Mouse (Mus musculus): Measurements from ENCODE around the gene Nek6. TPM values are rescaled to one million over a fixed set of nuclear protein-coding genes. Genes with fewer than 3 reads are reported as not detected.

Nek6 gene
- polyA plus RNA-seq, 1 experiment from 2014 or later = 29.9 TPM

DNA sequence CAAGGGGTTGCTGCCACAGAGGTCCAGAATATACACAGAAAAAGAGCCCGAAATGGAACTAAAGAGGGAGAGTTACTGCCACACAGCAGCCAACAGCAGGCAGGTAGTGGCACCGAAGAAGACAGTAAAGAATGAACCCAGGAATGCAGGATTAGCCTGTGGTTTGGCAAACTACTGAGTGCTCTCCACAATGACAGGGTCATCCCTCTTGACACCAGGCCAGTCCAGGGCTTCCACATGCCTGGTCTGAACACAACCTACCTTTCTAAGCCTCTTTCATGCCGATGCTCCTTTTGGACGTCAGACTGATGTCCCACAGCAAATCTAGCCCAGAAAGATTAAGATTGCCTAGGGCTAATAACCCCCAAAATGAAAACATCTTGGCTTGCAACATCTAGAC is 117.4 kb downstream of the Nek6 start:
- H3K4me1 ChIP-seq (replicated peaks) = peaks cover 4% of the 10 kb centered on the region; the same call in 1 of the 2 replicates
- no peak overlapping the region for H3K4me2 ChIP-seq
- no peaks in the 10 kb centered on the region for H3K9me3 ChIP-seq (replicated peaks)
- H3K27me3 ChIP-seq = no peaks in the 10 kb centered on the region
- 91% methylated on average over 4 of the region's 4 CpGs for WGBS (ENCODE audit: insufficient replicate concordance)
- H3K4me3 ChIP-seq (replicated peaks) = no peak overlapping the region
- ATAC-seq (ENCODE audit: low read depth) = no peak
- no peak for DNase-seq
- H3K27ac ChIP-seq = no peak overlapping the region
- H3K36me3 ChIP-seq = peaks cover 91% of the 10 kb centered on the region
- H3K9ac ChIP-seq = no peak overlapping the region

DNA sequence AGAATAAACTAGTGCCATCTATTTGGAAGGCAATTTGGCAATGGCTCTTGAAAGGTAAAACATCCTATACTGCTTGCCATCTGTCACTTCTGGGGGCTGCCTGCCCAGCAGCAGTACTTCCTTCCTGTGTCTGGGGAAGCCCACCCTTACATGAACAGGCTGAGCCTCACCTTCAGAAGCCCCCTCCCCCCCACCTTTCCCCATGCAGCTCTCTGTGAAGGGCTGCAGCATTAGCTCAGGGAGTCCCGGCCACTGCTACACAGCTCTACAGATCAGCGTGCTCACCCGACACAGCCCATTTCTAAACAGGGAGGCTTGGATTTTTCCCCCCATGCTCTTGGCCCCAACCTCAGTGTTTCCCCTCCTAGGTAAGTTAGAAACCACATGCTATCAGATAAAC is 118.0 kb downstream of the Nek6 start:
- ATAC-seq (ENCODE audit: low read depth) (no peak), DNase-seq (no peak)
- H3K27me3 ChIP-seq = no peaks in the 10 kb centered on the region
- peaks cover 93% of the 10 kb centered on the region for H3K36me3 ChIP-seq
- 0 out of 2 replicates have a peak, but pooled peaks cover 4% of the 10 kb centered on the region for H3K4me1 ChIP-seq (replicated peaks)
- H3K4me3 ChIP-seq (replicated peaks) = no peak overlapping the region
- 86% methylated on average over 3 of the region's 3 CpGs for WGBS (ENCODE audit: insufficient replicate concordance)
- no peaks in the 10 kb centered on the region for H3K9me3 ChIP-seq (replicated peaks)
- H3K4me2 ChIP-seq = no peak overlapping the region
- no peak overlapping the region for H3K9ac ChIP-seq
- H3K27ac ChIP-seq = no peak overlapping the region

DNA sequence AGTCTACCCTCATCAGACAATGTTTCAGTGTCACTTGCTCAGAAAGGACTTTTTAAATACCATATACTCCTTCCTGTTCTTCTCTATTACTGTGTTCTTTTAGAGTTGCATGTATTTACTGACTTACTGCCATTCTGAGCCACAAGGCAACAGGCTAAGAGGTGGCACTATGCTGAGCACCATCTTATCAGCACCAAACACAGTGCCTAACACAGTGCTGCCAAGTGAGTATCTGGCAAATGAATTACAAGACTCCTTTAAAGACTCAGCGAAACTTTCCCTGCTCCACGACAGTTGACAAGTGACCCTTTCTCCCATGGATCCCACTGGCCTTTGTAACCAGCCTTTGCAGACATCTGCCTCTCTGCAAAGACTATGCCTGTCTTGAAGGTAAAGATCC is 119.1 kb downstream of the Nek6 start:
- Histone ChIP-seq H3K4me1 (replicated peaks) (no peaks in the 10 kb centered on the region), H3K27me3 (no peaks in the 10 kb centered on the region), H3K4me2 (no peak overlapping the region), H3K36me3 (peaks cover 94% of the 10 kb centered on the region), H3K9ac (no peak overlapping the region), H3K27ac (no peak overlapping the region), H3K4me3 (replicated peaks) (no peak overlapping the region), H3K9me3 (replicated peaks) (no peaks in the 10 kb centered on the region)
- WGBS (ENCODE audit: insufficient replicate concordance) = 71% methylated on average over 2 of the region's 2 CpGs
- ATAC-seq (ENCODE audit: low read depth) (no peak), DNase-seq (no peak)

DNA sequence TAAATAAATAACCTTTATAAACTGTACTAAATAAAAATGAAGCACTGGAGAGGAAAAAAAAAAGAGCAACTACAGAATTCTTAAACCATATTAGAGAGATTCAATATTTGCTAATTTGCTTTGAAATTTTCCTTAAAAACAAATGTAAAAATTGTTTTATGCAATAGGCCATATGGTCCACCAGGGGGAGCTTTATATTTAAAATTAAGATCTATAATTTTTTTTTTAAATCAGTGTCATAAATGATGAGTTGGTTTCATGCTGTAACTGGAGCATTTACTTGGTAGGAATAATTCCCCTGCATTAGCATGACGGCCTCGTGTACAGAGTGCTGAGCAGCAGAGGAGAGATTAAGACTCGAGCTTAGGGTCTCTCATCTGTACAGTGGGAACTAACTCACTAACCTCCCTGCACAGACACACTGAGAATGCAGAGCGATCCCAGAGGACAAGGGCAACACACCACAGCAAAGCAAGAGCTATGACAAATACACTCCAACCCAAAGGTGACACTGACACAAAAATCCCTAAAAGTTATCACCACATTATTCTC is 126.3 kb downstream of the Nek6 start:
- no peak overlapping the region for H3K4me3 ChIP-seq (replicated peaks)
- no peak overlapping the region for H3K4me2 ChIP-seq
- 72% methylated on average over 4 of the region's 4 CpGs for WGBS (ENCODE audit: insufficient replicate concordance)
- no peaks in the 10 kb centered on the region for H3K27me3 ChIP-seq
- H3K9me3 ChIP-seq (replicated peaks) = no peaks in the 10 kb centered on the region
- peaks cover 11% of the 10 kb centered on the region for H3K4me1 ChIP-seq (replicated peaks)
- H3K9ac ChIP-seq = no peak overlapping the region
- peaks cover 84% of the 10 kb centered on the region for H3K36me3 ChIP-seq
- ATAC-seq (ENCODE audit: low read depth) = no peak
- H3K27ac ChIP-seq = no peak overlapping the region
- no peak for DNase-seq

DNA sequence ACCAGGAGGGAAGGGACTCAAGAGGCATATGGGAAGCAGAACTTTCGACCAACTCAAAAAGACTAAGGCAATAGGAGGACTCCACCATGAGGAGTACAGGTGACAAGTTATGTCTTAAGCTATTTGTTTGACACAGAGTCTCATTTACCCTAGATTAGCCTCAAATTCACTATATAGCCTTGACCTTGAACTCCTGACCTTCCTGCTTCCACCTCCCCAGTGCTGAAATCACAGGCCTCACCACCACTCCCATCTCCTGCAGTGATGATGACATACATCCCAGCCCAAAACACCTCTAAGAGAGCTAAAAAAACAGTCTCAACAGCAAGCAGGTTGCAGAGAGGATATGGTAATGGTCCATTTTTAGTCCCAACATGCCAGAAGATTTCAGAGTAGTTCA is 130.3 kb downstream of the Nek6 start:
- peaks cover 48% of the 10 kb centered on the region for H3K36me3 ChIP-seq
- WGBS (ENCODE audit: insufficient replicate concordance) = 81% methylated on average over 1 of the region's 1 CpGs
- no peak overlapping the region for H3K9ac ChIP-seq
- no peak for ATAC-seq (ENCODE audit: low read depth)
- H3K4me3 ChIP-seq (replicated peaks) = no peak overlapping the region
- H3K27ac ChIP-seq = no peak overlapping the region
- H3K4me2 ChIP-seq = no peak overlapping the region
- H3K4me1 ChIP-seq (replicated peaks) = peaks cover 20% of the 10 kb centered on the region
- no peaks in the 10 kb centered on the region for H3K9me3 ChIP-seq (replicated peaks)
- H3K27me3 ChIP-seq = no peaks in the 10 kb centered on the region
- no peak for DNase-seq

DNA sequence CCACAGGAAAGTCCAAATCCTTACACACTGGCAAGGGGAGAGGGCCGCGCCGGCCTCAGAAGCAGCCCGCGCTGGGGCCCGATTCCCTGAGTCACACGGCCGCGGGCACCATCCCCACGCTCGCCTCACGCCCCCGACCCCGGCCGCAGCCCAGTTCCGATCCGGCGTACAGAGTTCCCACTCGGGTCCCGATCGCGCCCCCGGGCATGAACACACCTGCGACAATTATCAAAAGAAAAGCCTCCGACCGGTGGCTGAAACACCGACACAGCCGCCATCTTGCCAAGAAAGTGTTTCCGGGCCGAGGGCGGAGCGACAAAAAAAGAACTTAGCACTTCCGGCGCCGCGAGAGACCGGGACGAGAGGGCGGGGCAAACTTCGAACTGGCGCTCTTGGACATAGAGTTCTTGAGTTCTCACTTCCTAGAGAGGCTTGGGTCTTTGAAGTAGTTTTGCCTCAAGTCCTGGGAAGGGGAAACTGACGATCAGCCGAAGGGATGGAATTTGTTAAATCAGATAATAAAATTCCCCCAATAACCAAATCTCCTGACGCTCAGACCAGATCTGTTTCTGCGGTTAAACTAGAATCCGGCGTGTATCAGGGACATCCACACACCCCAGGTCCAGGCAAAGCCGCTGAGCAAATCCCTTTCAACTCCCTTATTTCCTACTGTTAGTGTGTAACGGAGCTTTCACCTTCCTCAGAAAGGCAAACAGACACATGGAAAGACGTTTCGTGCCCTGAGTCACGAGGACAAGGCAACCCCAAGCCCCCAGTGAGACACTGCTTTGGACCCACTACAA is 132.4 kb downstream of the Nek6 start, which contains the start of gene Psmb7:
Gene Psmb7 (minus strand): TSS at position 463 of the 803 bp plus-strand sequence.
- peak within 1 kb of the TSS; percentile 84 for H3K4me3 ChIP-seq (replicated peaks)
- ATAC-seq (ENCODE audit: low read depth) = peak; percentile 87
- H3K27me3 ChIP-seq = no peaks in the 10 kb centered on the region
- WGBS (ENCODE audit: insufficient replicate concordance) = 2% methylated on average over 52 of the region's 52 CpGs
- H3K4me1 ChIP-seq (replicated peaks) = peaks cover 20% of the 10 kb centered on the region
- peak within 1 kb of the TSS; percentile 87 for H3K9ac ChIP-seq
- peak within 1 kb of the TSS; percentile 67 for H3K27ac ChIP-seq
- H3K36me3 ChIP-seq = peaks cover 30% of the 10 kb centered on the region
- DNase-seq = peak; percentile 87
- H3K9me3 ChIP-seq (replicated peaks) = no peaks in the 10 kb centered on the region
- H3K4me2 ChIP-seq = peak within 1 kb of the TSS; percentile 80

Small RNA genes within 50 kb of the gene (microRNA-seq; reads per million reads assigned to microRNA genes)
- not detected for gene Gm27634

Other genes with a start within 250 kb of the Nek6 start
- gene Dennd1a, start 224.3 kb upstream of the Nek6 start, polyA plus RNA-seq (2015; fragmentation: Nextera tagmentation; extraction: Ambion mirVana) = 7.6 and 8.8 TPM in 2 replicates
- gene Lhx2, start 172.4 kb upstream of the Nek6 start, polyA plus RNA-seq (2015; fragmentation: Nextera tagmentation; extraction: Ambion mirVana) = 2.7 and 2.9 TPM in 2 replicates
- gene Psmb7, start 132.4 kb downstream of the Nek6 start, polyA plus RNA-seq (2015; fragmentation: Nextera tagmentation; extraction: Ambion mirVana) = 213 and 227 TPM in 2 replicates
- not detected in 2 replicates for gene Nr5a1, start 202.9 kb downstream of the Nek6 start, polyA plus RNA-seq (2015; fragmentation: Nextera tagmentation; extraction: Ambion mirVana)